Mouse (Mus musculus) subcutaneous adipose tissue, adult 2 months (tissue): ENCODE results near the gene Ddx52. TPM values are rescaled to one million over a fixed set of nuclear protein-coding genes. Genes with fewer than 3 reads are reported as not detected.

Source experiments
- polyA plus RNA-seq: library from polyadenylated mRNA; depleted of rRNA; stranded (reverse); fragments of >200 nt; gene quantifications from 2 replicates; pipeline ENCODE4 v1.2.3, GENCODE M21; 2012; ENCODE audit warnings: low replicate concordance; rRNA removed

Gene Ddx52
- 5.6 and 7.3 TPM in 2 replicates for polyA plus RNA-seq

GRCm38 (mm10) chr11:83941950-83942840 is at the start of gene Ddx52:
Ddx52 (plus strand) TSS chr11:83942062.

GRCm38 (mm10) chr11:83963991-83964921 is 22.4 kb downstream of the Ddx52 start, which contains the start of gene Synrg:
Synrg (plus strand) TSS chr11:83964428.

Other genes with a start within 250 kb of the Ddx52 start
- gene Wfdc17, start 238.1 kb upstream of the Ddx52 start, polyA plus RNA-seq: 17.4 and 17.6 TPM in 2 replicates
- gene Wfdc18, start 233.0 kb upstream of the Ddx52 start, polyA plus RNA-seq: 0.53 TPM in 1 of 2 replicates, not detected in the other
- 78.1 and 514 TPM in 2 replicates for gene Wfdc21, start 195.1 kb upstream of the Ddx52 start, polyA plus RNA-seq
- 20.8 and 23.5 TPM in 2 replicates for gene Heatr6, start 188.4 kb upstream of the Ddx52 start, polyA plus RNA-seq
- 6.5 TPM in 1 of 2 replicates, not detected in the other for gene Hnf1b, start 92.0 kb upstream of the Ddx52 start, polyA plus RNA-seq
- gene Synrg, start 22.4 kb downstream of the Ddx52 start, polyA plus RNA-seq: 21.7 and 27.2 TPM in 2 replicates
- 1.4 and 18.6 TPM in 2 replicates for gene Dusp14, start 127.2 kb downstream of the Ddx52 start, polyA plus RNA-seq
- 5.5 and 15.9 TPM in 2 replicates for gene Tada2a, start 187.5 kb downstream of the Ddx52 start, polyA plus RNA-seq
- gene Acaca, start 187.6 kb downstream of the Ddx52 start, polyA plus RNA-seq: 288 and 331 TPM in 2 replicates
- gene Gm11437, start 225.4 kb downstream of the Ddx52 start, polyA plus RNA-seq: 0.27 TPM in 1 of 2 replicates, not detected in the other